Mouse (Mus musculus) midbrain, embryonic 16.5 days (tissue): Measurements from ENCODE around the gene Nudt2. TPM values are rescaled to one million over a fixed set of nuclear protein-coding genes. Genes with fewer than 3 reads are reported as not detected.
A peak's percentile ranks its signal among the peaks of the same experiment; 100 is the strongest.

Experiments
- ATAC-seq: fragments of 200-750 bp; cut with Nextera tagmentation; 2 replicates; pipeline ENCODE4 v1.8.0; 2017; ENCODE audit warnings: moderate TSS enrichment
- H3K27ac ChIP-seq: fragments of 300-500 bp; sonication (generic); 2 replicates; pipeline ENCODE4 v1.5.1; 2014; ENCODE audit warnings: mild to moderate bottlenecking, low read length, mixed read lengths
- H3K27me3 ChIP-seq: fragments of 300-500 bp; sonication (generic); 2 replicates; pipeline ENCODE4 v1.6.1; 2014; ENCODE audit warnings: low read depth, low read length, mixed read lengths; ENCODE audit not compliant: control insufficient read depth, insufficient read depth
- H3K36me3 ChIP-seq: fragments of 300-500 bp; sonication (generic); 2 replicates; pipeline ENCODE4 v1.6.1; 2014; ENCODE audit warnings: mild to moderate bottlenecking, low read length, moderate library complexity, mixed read lengths; ENCODE audit not compliant: control insufficient read depth, insufficient read depth
- H3K4me1 ChIP-seq: fragments of 300-500 bp; sonication (generic); 2 replicates; pipeline ENCODE4 v1.6.1; 2014; ENCODE audit warnings: mild to moderate bottlenecking, low read length, mixed read lengths; ENCODE audit not compliant: control insufficient read depth, insufficient read depth
- H3K4me2 ChIP-seq: fragments of 300-500 bp; sonication (generic); 2 replicates; pipeline ENCODE4 v1.6.1; 2014; ENCODE audit warnings: mild to moderate bottlenecking, low read length, mixed read lengths
- H3K4me3 ChIP-seq: fragments of 300-500 bp; sonication (generic); 2 replicates; pipeline ENCODE4 v1.5.1; 2014; ENCODE audit warnings: low read depth, mild to moderate bottlenecking, low read length, moderate library complexity, mixed read lengths
- H3K9ac ChIP-seq: fragments of 300-500 bp; sonication (generic); 2 replicates; pipeline ENCODE4 v1.6.1; 2014; ENCODE audit warnings: low read depth, low read length, mixed read lengths
- H3K9me3 ChIP-seq: fragments of 300-500 bp; sonication (generic); replicated peaks from 2 replicates; pipeline ENCODE4 v1.6.1; 2014; ENCODE audit warnings: mild to moderate bottlenecking, low read length, mixed read lengths; ENCODE audit not compliant: control insufficient read depth, poor library complexity, severe bottlenecking
- WGBS: fragments of 180-500 bp; shearing (Covaris S2); extraction: QIAGEN DNeasy Blood & Tissue Kit; methylation state at CpG from one replicate; pipeline ENCODE4 v1.1.7; 2014; 5-methylcytosine and 5-hydroxymethylcytosine counted together
- polyA plus RNA-seq: library from polyadenylated mRNA; unstranded; fragments of >200 nt; fragmentation: Nextera tagmentation; extraction: Ambion mirVana; gene quantifications from 2 replicates; pipeline ENCODE4 v1.2.1, GENCODE M21; 2015

The Nudt2 gene
- polyA plus RNA-seq, 1 experiment from 2014 or later: 80.8 TPM

- H3K4me1 ChIP-seq: peaks cover 13% of the 10 kb centered on the region; the same call in 1 of the 2 replicates
- 11% methylated on average over 72 of the region's 72 CpGs for WGBS
- no peak overlapping the region for H3K27ac ChIP-seq
- H3K4me3 ChIP-seq: peak overlapping the region; percentile 36
- no peaks in the 10 kb centered on the region; the same call in 1 of the 2 replicates for H3K36me3 ChIP-seq
- no peaks in the 10 kb centered on the region for H3K9me3 ChIP-seq
- peak overlapping the region; percentile 61 for H3K4me2 ChIP-seq
- H3K9ac ChIP-seq: peak overlapping the region; percentile 54
- ATAC-seq: peak; percentile 4; the same call in 1 of the 2 replicates
- peaks cover 49% of the 10 kb centered on the region for H3K27me3 ChIP-seq
Observed at GRCm38 (mm10) chr4:41497995-41498845, 33.3 kb downstream of the Nudt2 start.

DNA sequence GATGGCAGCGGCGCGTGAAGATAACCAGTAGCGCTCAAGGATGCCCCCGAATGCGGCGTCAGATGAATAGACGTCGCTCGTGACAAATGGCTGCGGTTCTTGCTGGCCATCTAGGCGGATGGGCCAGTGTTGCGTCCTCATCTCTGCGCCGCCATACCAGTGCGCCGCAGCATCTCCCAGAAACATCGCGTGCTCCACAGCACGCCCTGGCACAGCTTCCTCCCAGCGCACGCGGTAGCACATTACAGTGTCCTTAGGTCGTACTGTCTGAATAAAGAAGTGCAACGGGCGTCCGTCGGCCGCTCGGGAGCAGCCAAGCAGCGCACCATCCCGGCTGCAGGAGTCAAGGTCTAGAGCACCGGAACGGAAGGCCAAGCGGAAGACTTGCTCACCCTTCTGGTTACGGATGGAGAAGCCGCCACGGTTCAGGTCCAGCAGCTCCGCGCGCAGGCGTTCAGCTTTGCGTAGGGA is 34.0 kb downstream of the Nudt2 start:
- WGBS: 10% methylated on average over 43 of the region's 43 CpGs
- ATAC-seq: no peak
- H3K27me3 ChIP-seq: peaks cover 49% of the 10 kb centered on the region

DNA sequence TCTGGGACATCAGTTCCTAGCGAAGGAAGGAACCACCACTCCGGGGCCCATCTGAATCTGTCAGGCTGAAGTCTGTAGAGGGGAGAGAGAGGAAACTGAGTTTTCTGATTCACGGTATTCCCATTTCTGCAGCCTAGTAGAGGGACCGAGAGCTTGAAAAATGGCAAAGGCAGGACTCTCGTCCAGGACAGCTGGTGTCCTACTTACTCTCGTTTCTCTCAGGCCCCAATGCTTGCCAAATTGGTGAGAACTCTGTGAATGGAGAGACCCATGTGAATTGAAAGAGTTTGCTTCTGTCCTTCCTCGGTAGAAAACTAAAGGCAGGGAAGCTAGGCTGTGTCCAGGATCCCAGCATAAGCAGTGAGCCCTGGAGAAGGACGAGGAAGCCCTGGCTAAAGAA is 34.7 kb downstream of the Nudt2 start:
- no peaks in the 10 kb centered on the region; the same call in 1 of the 2 replicates for H3K36me3 ChIP-seq
- no peak overlapping the region; the same call in 1 of the 2 replicates for H3K4me2 ChIP-seq
- no peaks in the 10 kb centered on the region for H3K9me3 ChIP-seq
- no peak overlapping the region for H3K4me3 ChIP-seq
- ATAC-seq: no peak
- no peak overlapping the region for H3K9ac ChIP-seq
- 54% methylated on average over 8 of the region's 8 CpGs for WGBS
- H3K27me3 ChIP-seq: peaks cover 49% of the 10 kb centered on the region
- H3K4me1 ChIP-seq: peaks cover 13% of the 10 kb centered on the region; the same call in 1 of the 2 replicates
- H3K27ac ChIP-seq: no peak overlapping the region

More for the DNA sequence above, 34.0 kb downstream of the Nudt2 start:
- Histone ChIP-seq H3K4me3 (peak overlapping the region; percentile 36), H3K4me2 (peak overlapping the region; percentile 61), H3K27ac (no peak overlapping the region), H3K4me1 (peaks cover 13% of the 10 kb centered on the region; the same call in 1 of the 2 replicates), H3K9me3 (no peaks in the 10 kb centered on the region), H3K9ac (peak overlapping the region; percentile 53; the same call in 1 of the 2 replicates), H3K36me3 (no peaks in the 10 kb centered on the region; the same call in 1 of the 2 replicates)

GRCm38 (mm10) chr4:41500787-41501186 is 35.8 kb downstream of the Nudt2 start:
- H3K36me3 ChIP-seq: no peaks in the 10 kb centered on the region; the same call in 1 of the 2 replicates
- H3K9me3 ChIP-seq: no peaks in the 10 kb centered on the region
- H3K4me1 ChIP-seq: peaks cover 13% of the 10 kb centered on the region; the same call in 1 of the 2 replicates
- no peak overlapping the region for H3K4me2 ChIP-seq
- no peak overlapping the region for H3K9ac ChIP-seq
- peaks cover 49% of the 10 kb centered on the region for H3K27me3 ChIP-seq
- no peak overlapping the region for H3K27ac ChIP-seq
- 74% methylated on average over 4 of the region's 4 CpGs for WGBS
- no peak overlapping the region for H3K4me3 ChIP-seq
- ATAC-seq: no peak

DNA sequence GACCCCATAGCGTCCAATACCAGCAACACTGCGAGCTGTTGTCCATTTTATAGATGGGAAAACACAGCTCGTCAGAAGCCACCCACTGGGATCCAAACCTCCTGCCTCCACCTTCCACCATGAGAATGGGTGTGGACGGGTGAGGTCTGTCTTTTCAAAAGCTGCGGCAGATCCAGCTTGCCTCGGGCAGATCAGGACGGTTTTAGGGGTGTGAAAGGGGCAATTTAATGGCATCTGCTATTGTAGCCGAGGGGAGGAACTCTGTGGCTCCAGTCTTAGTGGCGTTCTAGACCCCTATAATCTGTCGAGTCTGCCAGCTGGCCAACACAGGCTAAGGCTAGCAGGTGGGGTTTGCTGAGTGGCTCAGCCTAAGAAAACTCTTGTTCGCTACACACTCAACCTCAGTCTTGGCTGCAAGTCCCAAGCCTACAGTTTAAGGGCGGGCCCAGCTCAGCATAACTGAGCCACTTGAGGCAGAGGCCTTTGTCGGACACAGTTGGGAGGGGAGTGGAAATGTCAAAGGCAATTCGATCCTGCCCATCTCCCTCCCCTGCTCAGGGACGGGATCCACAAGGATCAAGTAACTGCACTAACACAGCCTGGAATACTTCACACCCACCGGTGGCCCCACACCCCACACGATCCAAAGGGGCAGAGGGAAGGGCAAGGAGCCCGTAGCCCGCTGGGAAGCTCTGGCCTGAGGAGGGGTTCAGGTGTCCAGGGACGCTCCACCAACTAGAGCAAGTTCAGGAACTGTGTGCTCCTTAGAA is 37.4 kb downstream of the Nudt2 start:
- H3K9me3 ChIP-seq: no peaks in the 10 kb centered on the region
- peak overlapping the region; percentile 55 for H3K4me2 ChIP-seq
- peak overlapping the region; percentile 36 for H3K27ac ChIP-seq
- peak; percentile 43 for ATAC-seq
- H3K4me3 ChIP-seq: peak overlapping the region; percentile 31
- peaks cover 40% of the 10 kb centered on the region for H3K27me3 ChIP-seq
- H3K4me1 ChIP-seq: peaks cover 13% of the 10 kb centered on the region; the same call in 1 of the 2 replicates
- H3K9ac ChIP-seq: peak overlapping the region; percentile 42
- WGBS: 10% methylated on average over 20 of the region's 20 CpGs
- H3K36me3 ChIP-seq: no peaks in the 10 kb centered on the region; the same call in 1 of the 2 replicates

- peak within 1 kb of the TSS; percentile 55 for H3K4me2 ChIP-seq
- no peaks in the 10 kb centered on the region for H3K9me3 ChIP-seq
- WGBS: under 1% methylated on average over 18 of the region's 18 CpGs
- H3K9ac ChIP-seq: peak within 1 kb of the TSS; percentile 42
- peak within 1 kb of the TSS; percentile 36 for H3K27ac ChIP-seq
- peak; percentile 88 for ATAC-seq
- H3K4me3 ChIP-seq: peak within 1 kb of the TSS; percentile 31
- H3K27me3 ChIP-seq: peaks cover 33% of the 10 kb centered on the region
- peaks cover 17% of the 10 kb centered on the region; the same call in 1 of the 2 replicates for H3K4me1 ChIP-seq
- no peaks in the 10 kb centered on the region; the same call in 1 of the 2 replicates for H3K36me3 ChIP-seq
Observed at GRCm38 (mm10) chr4:41502986-41503412, 38.0 kb downstream of the Nudt2 start, which contains the start of gene AI464131. Gene AI464131 (minus strand): TSS chr4:41503076.

DNA sequence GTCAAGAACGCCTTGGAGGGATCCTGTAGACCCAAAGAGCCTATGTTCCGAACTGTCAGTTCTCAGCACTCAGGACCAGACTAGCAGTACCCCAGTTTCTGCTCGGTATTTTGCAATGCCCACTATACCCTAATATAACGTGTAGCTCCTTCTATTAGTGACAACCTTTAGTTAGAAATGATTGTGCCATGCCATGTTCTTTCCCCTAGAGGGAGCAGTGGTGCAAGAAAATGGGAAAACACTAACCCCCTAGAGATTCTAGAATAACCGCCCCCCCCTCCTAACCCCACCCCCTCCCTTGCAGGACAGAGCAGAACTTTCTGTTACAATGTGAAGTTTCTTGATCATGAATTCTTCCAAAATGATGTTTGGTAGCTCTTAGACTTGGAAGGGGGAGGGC is 39.4 kb downstream of the Nudt2 start:
- Histone ChIP-seq H3K4me3 (no peak overlapping the region), H3K9me3 (no peaks in the 10 kb centered on the region), H3K36me3 (no peaks in the 10 kb centered on the region), H3K4me2 (no peak overlapping the region), H3K27ac (no peak overlapping the region), H3K27me3 (peaks cover 27% of the 10 kb centered on the region), H3K9ac (no peak overlapping the region), H3K4me1 (peaks cover 14% of the 10 kb centered on the region; the same call in 1 of the 2 replicates)
- no peak for ATAC-seq
- 75% methylated on average over 5 of the region's 5 CpGs for WGBS

GRCm38 (mm10) chr4:41505131-41505551 is 40.2 kb downstream of the Nudt2 start:
- no peak for ATAC-seq
- WGBS: 55% methylated on average over 11 of the region's 11 CpGs

More at GRCm38 (mm10) chr4:41505131-41505551, 40.2 kb downstream of the Nudt2 start:
- Histone ChIP-seq H3K4me3 (no peak overlapping the region), H3K4me1 (peaks cover 14% of the 10 kb centered on the region; the same call in 1 of the 2 replicates), H3K4me2 (no peak overlapping the region), H3K27ac (no peak overlapping the region), H3K9ac (no peak overlapping the region), H3K27me3 (peaks cover 19% of the 10 kb centered on the region), H3K9me3 (no peaks in the 10 kb centered on the region), H3K36me3 (no peaks in the 10 kb centered on the region)
